Mouse (Mus musculus) lung, embryonic 14.5 days (tissue): ENCODE measurements at regions not wholly inside any gene's neighbourhood (a gene's known extent, or its start where the extent isn't known, plus 50 kb on each side); places are given as distances from the start of the nearest gene placed in this dataset.

ENCODE experiments used
- ATAC-seq: fragments of 200-750 bp; cut with Nextera tagmentation; 2 replicates; pipeline ENCODE4 v1.8.0; 2017; ENCODE audit warnings: mild to moderate bottlenecking, moderate TSS enrichment, moderate library complexity; ENCODE audit not compliant: insufficient read depth
- DNase-seq: peaks from one replicate; pipeline ENCODE4 v3.0.0-alpha.2; 2015
- H3K27ac ChIP-seq: fragments of 300-500 bp; sonication (generic); 2 replicates; pipeline ENCODE4 v1.5.1; 2014; ENCODE audit warnings: low read depth, mild to moderate bottlenecking, moderate library complexity
- H3K27me3 ChIP-seq: fragments of 300-500 bp; sonication (generic); 2 replicates; pipeline ENCODE4 v1.6.1; 2014; ENCODE audit warnings: low read length, control low read depth; ENCODE audit not compliant: insufficient read depth
- H3K36me3 ChIP-seq: fragments of 300-500 bp; sonication (generic); 2 replicates; pipeline ENCODE4 v1.6.1; 2014; ENCODE audit warnings: control low read depth; ENCODE audit not compliant: insufficient read depth
- H3K4me1 ChIP-seq: fragments of 300-500 bp; sonication (generic); 2 replicates; pipeline ENCODE4 v1.6.1; 2014; ENCODE audit warnings: antibody characterized with exemption, control low read depth; ENCODE audit not compliant: insufficient read depth
- H3K4me2 ChIP-seq: fragments of 300-500 bp; sonication (generic); 2 replicates; pipeline ENCODE4 v1.6.1; 2014; ENCODE audit warnings: mild to moderate bottlenecking
- H3K4me3 ChIP-seq: fragments of 300-500 bp; sonication (generic); 2 replicates; pipeline ENCODE4 v1.5.1; 2014; ENCODE audit warnings: low read depth, low read length
- H3K9ac ChIP-seq: fragments of 300-500 bp; sonication (generic); 2 replicates; pipeline ENCODE4 v1.6.1; 2014
- H3K9me3 ChIP-seq: fragments of 300-500 bp; sonication (generic); 2 replicates; pipeline ENCODE4 v1.6.1; 2016; ENCODE audit warnings: low read depth, low read length, control low read depth
- CTCF ChIP-seq: IDR thresholded peaks from 2 replicates; pipeline ENCODE4 v1.5.1; 2016; ENCODE audit warnings: antibody characterized with exemption, low read depth
- WGBS: fragments of 180-500 bp; shearing (Covaris S2); extraction: QIAGEN DNeasy Blood & Tissue Kit; methylation state at CpG from one replicate; pipeline ENCODE4 v1.1.7; 2014; 5-methylcytosine and 5-hydroxymethylcytosine counted together

DNA sequence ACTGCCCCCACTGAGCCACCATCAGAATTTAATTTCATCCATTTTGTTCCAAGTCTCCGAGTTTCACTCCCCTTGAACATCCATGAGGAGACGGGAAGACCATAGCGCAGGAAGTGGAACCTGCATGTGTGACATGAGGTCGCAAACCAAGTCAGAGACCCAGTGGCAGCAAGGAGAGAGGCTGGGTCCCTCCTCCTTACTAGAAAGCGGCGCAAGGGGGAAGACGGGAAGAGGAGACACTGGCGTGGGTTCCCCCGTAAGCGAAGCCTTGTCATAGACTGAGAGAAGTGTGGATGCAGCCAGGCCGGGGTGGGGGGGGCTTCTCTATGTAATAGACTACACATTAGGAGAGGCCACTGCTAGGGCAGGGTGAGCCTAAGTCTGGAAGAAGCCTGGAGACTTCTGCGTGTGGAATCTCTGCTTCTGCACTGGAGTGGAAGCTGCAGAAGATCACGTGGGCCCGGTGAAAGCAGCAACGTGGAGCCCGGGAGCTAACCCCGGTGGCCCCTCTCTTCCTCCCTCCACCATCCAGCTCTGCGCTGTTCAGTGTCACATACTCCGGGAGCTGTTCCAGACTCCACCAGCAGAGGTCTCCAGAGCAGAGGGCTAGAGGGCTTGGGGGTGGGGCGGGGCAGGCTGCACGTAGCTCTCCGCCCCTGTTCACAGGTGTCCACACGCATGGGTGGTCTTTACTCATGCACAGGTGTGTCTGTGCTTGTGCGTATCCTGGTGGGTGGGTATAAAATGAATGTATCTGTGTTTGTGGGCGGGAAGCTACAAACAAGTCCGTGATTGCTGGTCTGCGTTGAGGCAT lies 159.4 kb downstream of the Zfp36l2 start:
- peak; percentile 79 for ATAC-seq
- peak; percentile 94 for DNase-seq
- peak overlapping the region; percentile 26 for H3K27ac ChIP-seq
- H3K36me3 ChIP-seq = no peaks in the 10 kb centered on the region
- 21% methylated on average over 27 of the region's 27 CpGs for WGBS
- H3K4me2 ChIP-seq = peak overlapping the region; percentile 53
- no peaks in the 10 kb centered on the region for H3K27me3 ChIP-seq
- no peaks in the 10 kb centered on the region; the same call in 1 of the 2 replicates for H3K9me3 ChIP-seq
- H3K4me3 ChIP-seq = peak overlapping the region; percentile 9; the same call in 1 of the 2 replicates
- peaks cover 14% of the 10 kb centered on the region for H3K4me1 ChIP-seq
- peak; percentile 99 for TF ChIP-seq CTCF
- peak overlapping the region; percentile 40; the same call in 1 of the 2 replicates for H3K9ac ChIP-seq

DNA sequence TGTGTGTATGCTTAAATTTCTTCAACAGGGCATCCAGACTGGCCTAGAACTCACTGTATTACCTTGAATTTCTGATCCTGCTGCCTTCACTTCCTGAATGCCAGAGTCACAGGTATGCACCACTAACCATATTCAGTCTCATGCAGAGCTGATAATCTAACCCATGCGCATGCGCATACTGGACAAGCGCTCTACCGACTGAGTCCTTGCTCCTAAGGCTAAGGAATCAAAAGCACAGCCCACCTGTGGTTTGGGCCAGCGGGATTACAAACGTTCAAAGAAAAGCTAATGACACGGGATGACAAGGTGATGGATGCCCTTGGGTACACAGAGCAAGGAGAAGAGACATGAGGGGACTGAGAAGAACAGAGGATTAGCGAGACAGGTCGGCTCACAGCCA lies 160.5 kb downstream of the Zfp36l2 start:
- Histone ChIP-seq H3K27me3 (no peaks in the 10 kb centered on the region), H3K9me3 (no peaks in the 10 kb centered on the region; the same call in 1 of the 2 replicates), H3K4me1 (peaks cover 14% of the 10 kb centered on the region), H3K4me3 (no peak overlapping the region), H3K27ac (peak overlapping the region; percentile 84), H3K36me3 (no peaks in the 10 kb centered on the region), H3K4me2 (no peak overlapping the region), H3K9ac (no peak overlapping the region)
- WGBS = 57% methylated on average over 9 of the region's 9 CpGs
- ATAC-seq (no peak), DNase-seq (no peak)
- no peak for TF ChIP-seq CTCF

DNA sequence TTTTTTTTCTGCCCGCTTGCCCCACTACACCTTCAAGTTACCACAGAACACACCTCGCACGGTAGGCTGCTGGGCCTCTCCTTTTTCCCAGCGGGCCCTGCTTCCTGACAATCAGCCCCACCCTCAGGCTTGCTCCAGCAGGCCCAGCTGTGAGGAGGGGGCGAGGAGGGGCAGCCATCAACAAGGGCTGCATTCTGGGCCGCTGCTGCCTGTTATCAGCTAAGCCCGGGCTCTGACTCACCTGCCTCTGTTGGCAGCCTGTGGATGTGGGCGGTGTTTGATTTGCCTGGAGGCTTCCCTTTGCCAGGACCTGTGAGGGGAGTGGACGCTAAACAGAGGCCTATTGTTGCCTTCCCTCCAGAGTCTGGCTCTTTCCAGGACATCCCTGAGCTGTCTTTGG lies 161.6 kb downstream of the Zfp36l2 start:
- peak; percentile 79 for DNase-seq
- no peaks in the 10 kb centered on the region for H3K27me3 ChIP-seq
- peaks cover 7% of the 10 kb centered on the region for H3K4me1 ChIP-seq
- no peaks in the 10 kb centered on the region; the same call in 1 of the 2 replicates for H3K9me3 ChIP-seq
- no peak for TF ChIP-seq CTCF
- ATAC-seq = peak; percentile 65
- H3K4me3 ChIP-seq = no peak overlapping the region
- WGBS = 37% methylated on average over 9 of the region's 9 CpGs
- H3K4me2 ChIP-seq = peak overlapping the region; percentile 25; the same call in 1 of the 2 replicates
- peak overlapping the region; percentile 84 for H3K27ac ChIP-seq
- no peaks in the 10 kb centered on the region for H3K36me3 ChIP-seq
- H3K9ac ChIP-seq = no peak overlapping the region

DNA sequence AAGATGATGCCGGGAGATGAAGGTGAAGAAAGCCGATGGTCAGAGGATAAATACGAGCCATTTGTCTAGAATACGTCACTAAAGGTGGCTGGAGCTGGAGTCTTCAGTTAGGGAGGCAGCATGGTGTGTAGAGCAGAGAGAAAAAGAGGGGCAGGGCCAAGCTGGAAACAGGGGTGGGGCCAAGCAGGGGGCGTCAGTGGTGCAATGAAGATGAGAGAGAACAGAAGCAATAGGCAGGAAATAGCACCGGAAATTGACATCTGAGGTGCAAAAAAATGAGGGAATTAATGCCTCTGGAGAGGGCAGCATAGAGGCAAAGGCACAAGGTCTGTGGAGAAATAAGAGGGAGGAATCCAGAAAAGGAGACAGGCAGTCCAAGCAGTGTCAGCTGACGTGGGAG lies 165.4 kb downstream of the Zfp36l2 start:
- TF ChIP-seq CTCF = no peak
- H3K9me3 ChIP-seq = no peaks in the 10 kb centered on the region; the same call in 1 of the 2 replicates
- no peak overlapping the region for H3K4me3 ChIP-seq
- no peak overlapping the region for H3K9ac ChIP-seq
- H3K27me3 ChIP-seq = no peaks in the 10 kb centered on the region
- DNase-seq (no peak), ATAC-seq (no peak)
- no peaks in the 10 kb centered on the region; the same call in 1 of the 2 replicates for H3K4me1 ChIP-seq
- no peak overlapping the region for H3K4me2 ChIP-seq
- no peaks in the 10 kb centered on the region for H3K36me3 ChIP-seq
- WGBS = 77% methylated on average over 7 of the region's 7 CpGs
- H3K27ac ChIP-seq = no peak overlapping the region

DNA sequence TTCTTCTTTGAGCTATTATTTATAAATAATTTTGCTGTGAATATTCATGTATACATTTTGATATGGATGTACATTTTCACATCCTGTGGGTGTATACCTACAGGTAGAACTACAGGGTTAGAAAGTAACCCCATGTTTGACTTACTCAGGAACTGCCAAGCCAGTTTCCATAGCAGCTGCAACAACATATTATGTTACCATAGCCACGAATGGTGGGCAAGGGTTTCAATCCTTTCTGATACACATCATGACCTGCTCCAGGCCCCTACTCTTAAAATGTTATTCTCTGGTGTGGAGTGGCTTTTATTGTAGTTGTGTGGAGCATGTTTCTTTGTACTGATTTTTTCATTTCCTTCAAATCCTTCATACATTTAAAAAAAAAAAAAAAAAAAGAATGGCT lies 168.9 kb downstream of the Zfp36l2 start:
- no peak for DNase-seq
- Histone ChIP-seq H3K27ac (no peak overlapping the region), H3K9me3 (no peaks in the 10 kb centered on the region), H3K4me1 (no peaks in the 10 kb centered on the region), H3K4me2 (no peak overlapping the region), H3K9ac (no peak overlapping the region), H3K36me3 (no peaks in the 10 kb centered on the region), H3K4me3 (no peak overlapping the region), H3K27me3 (no peaks in the 10 kb centered on the region)
- TF ChIP-seq CTCF = no peak
- 50% methylated on average over 1 of the region's 1 CpGs for WGBS
- ATAC-seq = no peak

DNA sequence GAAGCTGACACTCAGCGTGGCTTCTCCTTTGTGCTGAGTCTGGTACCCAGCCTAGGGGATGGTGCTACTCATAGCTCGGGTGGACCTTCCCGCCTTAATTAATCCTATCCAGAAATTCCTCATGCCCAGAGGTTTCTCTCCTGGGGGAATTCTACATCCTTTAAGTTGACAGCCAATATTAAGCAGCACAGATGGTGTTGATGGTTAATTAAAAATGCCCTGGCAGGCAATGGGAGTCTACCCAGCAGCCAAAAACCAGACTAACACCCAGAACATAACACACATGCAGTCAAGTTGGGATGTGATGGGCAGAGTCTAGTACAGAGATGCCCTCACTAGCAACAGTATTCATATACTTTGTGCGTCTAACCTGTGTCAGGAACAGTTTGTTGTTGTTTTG lies 169.9 kb downstream of the Zfp36l2 start:
- Histone ChIP-seq H3K27me3 (no peaks in the 10 kb centered on the region), H3K4me1 (no peaks in the 10 kb centered on the region), H3K36me3 (no peaks in the 10 kb centered on the region), H3K27ac (no peak overlapping the region), H3K9ac (no peak overlapping the region), H3K9me3 (no peaks in the 10 kb centered on the region), H3K4me3 (no peak overlapping the region), H3K4me2 (no peak overlapping the region)
- DNase-seq (no peak), ATAC-seq (no peak)
- TF ChIP-seq CTCF = no peak
- 80% methylated on average over 4 of the region's 4 CpGs for WGBS

DNA sequence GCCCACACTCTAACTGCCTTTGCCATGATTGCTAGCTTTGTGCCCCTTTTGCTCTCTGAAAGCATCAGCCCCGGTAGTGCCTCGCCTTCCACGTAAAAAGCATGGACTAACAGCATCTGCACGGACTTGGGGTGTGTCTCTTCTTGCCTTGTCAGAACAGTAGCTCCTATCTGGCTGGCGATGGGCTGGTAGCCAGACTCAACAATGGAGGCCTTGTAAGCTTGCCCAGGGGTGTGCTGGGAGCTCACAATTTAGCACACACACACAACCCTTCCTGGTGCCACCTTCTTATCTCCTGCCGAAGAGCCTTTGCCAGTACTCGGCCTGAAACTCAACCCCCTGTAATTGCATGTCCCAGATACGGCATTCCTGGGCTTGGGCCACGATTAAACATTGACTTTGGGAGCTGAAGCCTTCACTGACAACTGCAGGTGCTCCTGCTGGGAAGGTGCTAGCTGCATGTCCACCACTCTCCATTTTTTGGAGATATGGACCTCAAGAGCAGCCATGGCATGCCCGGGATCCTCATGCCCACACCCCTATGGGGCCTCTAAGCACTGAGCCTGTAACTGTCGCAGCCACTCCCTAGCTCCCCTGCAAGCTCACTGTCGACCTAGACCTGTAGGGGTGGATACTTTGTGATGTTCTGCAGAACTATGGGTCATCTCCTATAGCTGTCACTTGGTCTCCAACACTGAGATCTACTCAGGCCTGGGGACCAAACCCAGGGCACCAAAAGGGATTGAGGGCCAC lies 166.7 kb upstream of the Haao start:
- Histone ChIP-seq H3K9me3 (no peaks in the 10 kb centered on the region), H3K9ac (no peak overlapping the region), H3K27ac (peak overlapping the region; percentile 59), H3K36me3 (no peaks in the 10 kb centered on the region), H3K4me2 (no peak overlapping the region), H3K4me1 (no peaks in the 10 kb centered on the region), H3K27me3 (no peaks in the 10 kb centered on the region), H3K4me3 (no peak overlapping the region)
- WGBS = 70% methylated on average over 12 of the region's 12 CpGs
- ATAC-seq (peak; percentile 38; the same call in 1 of the 2 replicates), DNase-seq (no peak)
- TF ChIP-seq CTCF = no peak
